ENCODE assay signal across 8 mouse cellular contexts in the genomic region with DNA sequence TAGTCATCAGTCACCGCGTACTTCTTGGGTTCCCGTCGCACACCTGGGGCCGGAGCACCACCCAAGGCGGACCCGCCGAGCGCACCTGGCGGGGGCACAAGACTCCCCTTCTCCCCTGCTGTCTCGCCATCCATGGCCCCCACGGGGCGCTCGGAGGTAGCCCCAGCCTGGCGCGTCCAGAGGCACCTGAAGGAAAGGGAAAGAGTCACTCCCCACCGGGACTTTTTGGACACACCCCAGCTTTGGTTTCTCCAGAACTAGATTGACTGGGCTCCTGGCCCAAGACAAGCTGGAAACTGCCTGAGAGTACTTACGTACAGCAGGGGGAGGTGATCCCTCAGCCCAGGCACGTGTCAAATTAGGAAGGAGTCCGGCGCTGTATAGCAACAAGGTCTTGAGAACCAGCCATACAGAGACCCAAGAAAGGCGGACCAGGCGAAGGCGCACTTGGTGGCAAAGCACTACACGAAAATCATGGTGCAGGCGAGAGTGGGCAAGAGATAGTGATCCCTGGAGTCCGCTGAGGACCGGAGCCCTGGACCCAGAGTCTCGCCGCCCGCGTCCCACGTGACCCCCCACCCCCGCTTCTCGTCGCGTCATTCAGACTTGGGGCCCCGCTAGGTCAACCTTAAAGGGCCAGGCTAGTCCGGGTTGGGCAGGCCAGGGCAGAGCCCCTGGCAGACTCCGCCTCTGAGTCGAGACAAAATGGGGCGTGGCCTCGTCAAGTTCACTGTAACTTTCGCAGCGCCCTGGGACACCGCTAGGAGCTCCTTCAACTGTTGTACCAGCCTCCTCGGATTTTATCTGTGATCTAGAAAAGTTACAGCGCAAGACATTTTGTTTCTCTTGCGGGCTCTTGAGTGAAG. TPM values are rescaled to one million over a fixed set of nuclear protein-coding genes. Genes with fewer than 3 reads are reported as not detected.
DNase-seq lines count a peak whose midpoint lies in the region; ATAC-seq and TF ChIP-seq lines count a peak whose summit lies in the region.

A gene (minus strand): TSS at position 667 of the 866 bp plus-strand sequence.

- H3K27me3 ChIP-seq in embryonic facial prominence, embryonic 13.5 days: peaks cover 10% of the 10 kb centered on the region
- H3K27me3 ChIP-seq in heart, adult 2 months (ENCODE audit: control insufficient read depth, insufficient read depth, low read length): no peaks in the 10 kb centered on the region
- H3K27me3 ChIP-seq in kidney, adult 2 months (replicated peaks; ENCODE audit: control insufficient read depth, insufficient read depth, low read length): no peaks in the 10 kb centered on the region
- H3K27me3 ChIP-seq in liver, embryonic 12.5 days (replicated peaks): peaks cover 21% of the 10 kb centered on the region; the same call in 1 of the 2 replicates
- H3K27me3 ChIP-seq in myocyte (ENCODE audit: control insufficient read depth, insufficient read depth, insufficient read length): peaks cover 5% of the 10 kb centered on the region
- H3K27me3 ChIP-seq in stomach, embryonic 16.5 days (ENCODE audit: control insufficient read depth, insufficient read depth, low read length): no peaks in the 10 kb centered on the region

- 2% methylated on average over 48 of the region's 49 CpGs for WGBS in embryonic facial prominence, embryonic 13.5 days
- 6% methylated on average over 49 of the region's 49 CpGs for WGBS in heart, adult 2 months
- WGBS in kidney, adult 2 months: 4% methylated on average over 49 of the region's 49 CpGs
- WGBS in liver, embryonic 12.5 days (ENCODE audit: insufficient replicate concordance): 2% methylated on average over 48 of the region's 49 CpGs
- WGBS in stomach, embryonic 16.5 days: 1% methylated on average over 49 of the region's 49 CpGs

- intact Hi-C loops in heart, adult 2 months (cut with DNase I): loop anchor here (5.0 kb wide), 2 partner anchors 223 to 602 kb away; a partner anchor contains a TSS

- peak; percentile 63; the same call in 1 of the 2 replicates for TF ChIP-seq POLR2A in heart, adult 2 months (IDR thresholded peaks at IDR 0.05; ENCODE audit: insufficient read depth, low read depth, low read length)
- peak; percentile 2 for TF ChIP-seq POLR2A in kidney, adult 2 months (IDR thresholded peaks at IDR 0.05; ENCODE audit: low read depth, low read length)
- TF ChIP-seq POLR2A in myocyte (IDR thresholded peaks at IDR 0.05; ENCODE audit: insufficient read length, low read depth): peak; percentile 39

- H3ac ChIP-seq in myocyte (ENCODE audit: control insufficient read depth, insufficient read length): no peak within 1 kb of the TSS

- peak; percentile 74 for TF ChIP-seq CTCF in heart, adult 2 months (IDR thresholded peaks at IDR 0.05)
- peak; percentile 42 for TF ChIP-seq CTCF in kidney, adult 2 months (conservative IDR thresholded peaks at IDR 0.05; ENCODE audit: insufficient read depth, insufficient read length, low read depth, low read length)

- H3K79me2 ChIP-seq in heart, adult 2 months (replicated peaks; ENCODE audit: control insufficient read depth, insufficient read depth, low read length): no peaks in the 10 kb centered on the region
- H3K79me2 ChIP-seq in myocyte (ENCODE audit: control insufficient read depth, insufficient read depth): no peaks in the 10 kb centered on the region

- no peaks in the 10 kb centered on the region for H3K9me3 ChIP-seq in embryonic facial prominence, embryonic 13.5 days
- H3K9me3 ChIP-seq in liver, embryonic 12.5 days (replicated peaks): no peaks in the 10 kb centered on the region
- H3K9me3 ChIP-seq in stomach, embryonic 16.5 days (replicated peaks; ENCODE audit: control insufficient read depth, low read length): no peaks in the 10 kb centered on the region

- peak within 1 kb of the TSS; percentile 69 for H3K9ac ChIP-seq in embryonic facial prominence, embryonic 13.5 days
- peak within 1 kb of the TSS; percentile 65 for H3K9ac ChIP-seq in heart, adult 2 months (ENCODE audit: low read depth, low read length)
- H3K9ac ChIP-seq in liver, embryonic 12.5 days: peak within 1 kb of the TSS; percentile 65
- peak within 1 kb of the TSS; percentile 76 for H3K9ac ChIP-seq in stomach, embryonic 16.5 days (ENCODE audit: low read length)

- peak; percentile 85 for DNase-seq in A20 (ENCODE audit: low read depth, low spot score)
- DNase-seq in adrenal gland, adult 8-10 months: peak; percentile 87
- DNase-seq in heart, adult 2 months: peak; percentile 87 to 93
- DNase-seq in kidney, adult 2 months: peak; percentile 96

- H3K4me3 ChIP-seq in embryonic facial prominence, embryonic 13.5 days: peak within 1 kb of the TSS; percentile 55
- H3K4me3 ChIP-seq in heart, adult 2 months: peak within 1 kb of the TSS; percentile 61
- H3K4me3 ChIP-seq in kidney, adult 2 months (ENCODE audit: insufficient read depth, low read depth, low read length): peak within 1 kb of the TSS; percentile 76
- peak within 1 kb of the TSS; percentile 61 for H3K4me3 ChIP-seq in liver, embryonic 12.5 days
- peak within 1 kb of the TSS; percentile 18 for H3K4me3 ChIP-seq in myocyte
- peak within 1 kb of the TSS; percentile 47 for H3K4me3 ChIP-seq in stomach, embryonic 16.5 days (replicated peaks; ENCODE audit: low read length)

- peak; percentile 24; the same call in 1 of the 2 replicates for TF ChIP-seq EP300 in heart, adult 2 months (IDR thresholded peaks at IDR 0.05; ENCODE audit: insufficient read depth, low read depth, low read length)

- ATAC-seq in embryonic facial prominence, embryonic 13.5 days (ENCODE audit: insufficient number of reproducible peaks, insufficient read depth, low FRiP score, low TSS enrichment, low read depth): peak; percentile 67
- ATAC-seq in liver, embryonic 12.5 days: peak; percentile 86
- ATAC-seq in stomach, embryonic 16.5 days (ENCODE audit: insufficient read depth, low FRiP score): peak; percentile 89

- no peaks in the 10 kb centered on the region for H3K36me3 ChIP-seq in embryonic facial prominence, embryonic 13.5 days
- no peaks in the 10 kb centered on the region for H3K36me3 ChIP-seq in heart, adult 2 months (ENCODE audit: control insufficient read depth, insufficient read depth, low read length)
- no peaks in the 10 kb centered on the region for H3K36me3 ChIP-seq in kidney, adult 2 months (ENCODE audit: control insufficient read depth, insufficient read depth, low read length)
- H3K36me3 ChIP-seq in liver, embryonic 12.5 days: no peaks in the 10 kb centered on the region
- no peaks in the 10 kb centered on the region for H3K36me3 ChIP-seq in myocyte (ENCODE audit: control insufficient read depth, insufficient read depth)
- H3K36me3 ChIP-seq in stomach, embryonic 16.5 days (ENCODE audit: control insufficient read depth, insufficient read depth, low read length): no peaks in the 10 kb centered on the region

- peak within 1 kb of the TSS; percentile 23; the same call in 1 of the 2 replicates for H3K27ac ChIP-seq in embryonic facial prominence, embryonic 13.5 days
- peak within 1 kb of the TSS; percentile 90 for H3K27ac ChIP-seq in heart, adult 2 months
- H3K27ac ChIP-seq in kidney, adult 2 months (ENCODE audit: insufficient read depth, low read depth, low read length): peak within 1 kb of the TSS; percentile 93
- H3K27ac ChIP-seq in liver, embryonic 12.5 days: peak within 1 kb of the TSS; percentile 70
- H3K27ac ChIP-seq in stomach, embryonic 16.5 days (ENCODE audit: low read length): peak within 1 kb of the TSS; percentile 96

- peaks cover 14% of the 10 kb centered on the region for H3K4me1 ChIP-seq in embryonic facial prominence, embryonic 13.5 days
- peaks cover 3% of the 10 kb centered on the region for H3K4me1 ChIP-seq in heart, adult 2 months (ENCODE audit: control insufficient read depth, insufficient read depth, low read length)
- H3K4me1 ChIP-seq in kidney, adult 2 months (ENCODE audit: control insufficient read depth, insufficient read depth, low read length): peaks cover 7% of the 10 kb centered on the region; the same call in 1 of the 2 replicates
- H3K4me1 ChIP-seq in liver, embryonic 12.5 days: peaks cover 64% of the 10 kb centered on the region
- H3K4me1 ChIP-seq in stomach, embryonic 16.5 days (ENCODE audit: control insufficient read depth, insufficient read depth, low read length): peaks cover 6% of the 10 kb centered on the region; the same call in 1 of the 2 replicates

- peak within 1 kb of the TSS; percentile 93 for H3K4me2 ChIP-seq in embryonic facial prominence, embryonic 13.5 days
- peak within 1 kb of the TSS; percentile 89 for H3K4me2 ChIP-seq in liver, embryonic 12.5 days
- peak within 1 kb of the TSS; percentile 86 for H3K4me2 ChIP-seq in myocyte (ENCODE audit: low read depth)
- peak within 1 kb of the TSS; percentile 59 for H3K4me2 ChIP-seq in stomach, embryonic 16.5 days (ENCODE audit: low read depth, low read length)

TF ChIP-seq in myocyte, 11 proteins besides CTCF, POLR2A, EP300 and RAD21:
- TF ChIP-seq TCF12 (IDR thresholded peaks at IDR 0.05; ENCODE audit: insufficient read depth, poor library complexity, severe bottlenecking) (no peak), SRF (IDR thresholded peaks at IDR 0.05; ENCODE audit: control insufficient read depth, insufficient read length, low read depth) (no peak), CEBPB (IDR thresholded peaks at IDR 0.05; ENCODE audit: insufficient read depth, poor library complexity, severe bottlenecking) (no peak), REST (IDR thresholded peaks at IDR 0.05; ENCODE audit: insufficient read depth, insufficient read length) (no peak), MYOG (IDR thresholded peaks at IDR 0.05; ENCODE audit: control insufficient read depth in 1 of 3, insufficient read depth in 1 of 3, insufficient read length in 2 of 3, low read depth in 2 of 3) (no peak), E2F4 (IDR thresholded peaks at IDR 0.05; ENCODE audit: insufficient read depth) (no peak), MYOD1 (IDR thresholded peaks at IDR 0.05; ENCODE audit: control insufficient read depth in 1 of 3, insufficient read length in 2 of 3, low read depth in 2 of 3) (no peak), POLR2AphosphoS2 (IDR thresholded peaks at IDR 0.05; ENCODE audit: insufficient read length, low read depth) (no peak), USF1 (IDR thresholded peaks at IDR 0.05; ENCODE audit: low read depth) (no peak), TCF3 (IDR thresholded peaks at IDR 0.05; ENCODE audit: insufficient read length, low read depth) (no peak), MAX (IDR thresholded peaks at IDR 0.05; ENCODE audit: low read depth) (no peak)

RNA-seq across cellular contexts. Expression of the gene that starts here (rescaled TPM):
- 10 to 100 TPM; 32.7 to 41.4 (median 34.9) TPM for total RNA-seq in adrenal gland, adult 8-10 months (2022)
- polyA plus RNA-seq in embryonic facial prominence, embryonic 13.5 days (2015; fragmentation: Nextera tagmentation; extraction: Ambion mirVana): 7.6 and 10.7 TPM in 2 replicates
- total RNA-seq in heart, adult 2 months (2021): 10 to 100 TPM; 29.0 to 36.0 TPM
- 26.1 and 40.8 TPM in 2 replicates for polyA plus RNA-seq in heart, adult 2 months (2012; rRNA removed)
- polyA plus RNA-seq in kidney, adult 2 months (2012; rRNA removed): 24.3 and 25.7 TPM in 2 replicates
- 12.5 and 13.2 TPM in 2 replicates for polyA plus RNA-seq in liver, embryonic 12.5 days (2016; fragmentation: Nextera tagmentation; extraction: Ambion mirVana)
- polyA plus RNA-seq in myocyte (2012; fragmentation: generic; extraction: Trizol): 3.9 TPM
- 41.2 and 46.4 TPM in 2 replicates for polyA plus RNA-seq in stomach, embryonic 16.5 days (2015; fragmentation: Nextera tagmentation; extraction: Ambion mirVana)

Comparison
In these comparisons a context has a peak if more than half of its experiments do, and no peak if none do; other contexts are left out.
1. Peak in every context shown above with its lines: DNase-seq, ATAC-seq, H3K4me3 ChIP-seq and H3K27ac ChIP-seq.
2. H3K27ac ChIP-seq: peak in every context shown above with its lines; median percentile 96 in stomach, embryonic 16.5 days; 93 in kidney, adult 2 months; 90 in heart, adult 2 months; 70 in liver, embryonic 12.5 days; 23 in embryonic facial prominence, embryonic 13.5 days.
3. H3K4me3 ChIP-seq: peak in every context shown above with its lines; median percentile 76 in kidney, adult 2 months; 61 in heart, adult 2 months; 61 in liver, embryonic 12.5 days; 55 in embryonic facial prominence, embryonic 13.5 days; 47 in stomach, embryonic 16.5 days; 18 in myocyte.
4. POLR2A ChIP-seq: peak in every context shown above with its lines; median percentile 63 in heart, adult 2 months; 39 in myocyte; 2 in kidney, adult 2 months.